Mouse (Mus musculus) erythroblast, embryonic 14.5 days (primary cell): ENCODE measurements at regions not wholly inside any gene's neighbourhood (a gene's known extent, or its start where the extent isn't known, plus 50 kb on each side); places are given as distances from the start of the nearest gene placed in this dataset.

Experiments
- GATA1 ChIP-seq: IDR thresholded peaks from 2 replicates; pipeline ENCODE4 v1.6.1; 2012; ENCODE audit warnings: low read length, inconsistent platforms, mixed read lengths
- TAL1 ChIP-seq: IDR thresholded peaks from 3 replicates; pipeline ENCODE4 v1.6.1; 2012; ENCODE audit warnings: low read length, inconsistent platforms, mixed read lengths

DNA sequence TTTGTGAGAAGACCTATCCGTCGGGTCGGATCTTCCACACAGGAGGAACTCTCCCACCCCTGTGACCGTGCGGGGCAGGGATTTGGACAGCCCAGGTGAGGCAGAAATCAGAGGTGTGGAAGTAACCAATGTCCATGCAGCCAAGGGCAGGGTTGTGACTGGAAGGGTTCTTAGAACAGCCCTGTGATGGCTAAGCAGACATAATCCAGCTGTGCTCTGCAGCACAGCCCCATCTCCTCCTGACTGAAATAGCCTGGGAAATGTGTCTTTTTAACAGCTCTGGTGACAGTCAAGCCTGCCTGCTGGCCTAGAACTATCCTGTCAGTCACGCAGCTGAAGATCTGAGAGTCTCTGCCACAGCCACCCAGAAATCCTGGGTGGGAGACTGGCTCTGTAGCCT, 198.7 kb upstream of the A430005L14Rik start:
- no peak for TF ChIP-seq TAL1
- no peak for TF ChIP-seq GATA1
